Mouse (Mus musculus) olfactory bulb, adult 2 months (tissue): ENCODE data around the gene Wars.

Experiments
- CTCF ChIP-seq: fragments of 200-500 bp; IDR thresholded peaks from 2 replicates; pipeline ENCODE4 v1.5.1; 2012; ENCODE audit warnings: low read depth, mild to moderate bottlenecking, low read length, moderate library complexity; ENCODE audit not compliant: insufficient read depth
- POLR2A ChIP-seq: fragments of 200-500 bp; IDR thresholded peaks from 2 replicates; pipeline ENCODE4 v1.6.1; 2012; ENCODE audit warnings: mild to moderate bottlenecking, low read depth, low read length, moderate library complexity; ENCODE audit not compliant: insufficient read depth

GRCm38 (mm10) chr12:108810309-108810708 is 83.7 kb downstream of the Wars start:
- TF ChIP-seq POLR2A (no peak), CTCF (no peak)
